Mouse (Mus musculus) heart, postnatal 36 days (tissue): ENCODE measurements around the gene Map7d2. TPM values are rescaled to one million over a fixed set of nuclear protein-coding genes. Genes with fewer than 3 reads are reported as not detected.

Experiments
- DNase-seq, 2 experiments: peaks; one replicate each; pipeline ENCODE4 v3.0.0; 2021 to 2022
- intact Hi-C: fragments of 180-260 bp; cut with DNase I; formaldehyde crosslinking; loops from one replicate; pipeline ENCODE4 v1.15.1; 2025
- total RNA-seq, 2 experiments: library from RNA; stranded (reverse); gene quantifications; 2 replicates each; pipeline ENCODE4 v1.2.3; 2021

Map7d2 gene
- total RNA-seq, 2 experiments from 2014 or later: 0.44 to 0.81 TPM

GRCm38 (mm10) chrX:159509042-159509441 is 94.7 kb downstream of the Map7d2 start:
- intact Hi-C loops: no loop called here

GRCm38 (mm10) chrX:159509847-159510715 is 95.7 kb downstream of the Map7d2 start:
- intact Hi-C loops: no loop called here

More at GRCm38 (mm10) chrX:159509042-159509441, 94.7 kb downstream of the Map7d2 start:
- DNase-seq: no peak

GRCm38 (mm10) chrX:159510716-159511051 is 96.3 kb downstream of the Map7d2 start:
- intact Hi-C loops: no loop called here
- no peak for DNase-seq

More at GRCm38 (mm10) chrX:159509847-159510715, 95.7 kb downstream of the Map7d2 start:
- no peak for DNase-seq

GRCm38 (mm10) chrX:159515599-159515998 is 101.2 kb downstream of the Map7d2 start:
- no peak for DNase-seq
- intact Hi-C loops: no loop called here

GRCm38 (mm10) chrX:159521780-159522179 is 107.4 kb downstream of the Map7d2 start:
- no peak for DNase-seq
- intact Hi-C loops: no loop called here

- intact Hi-C loops: no loop called here
- no peak for DNase-seq
Measured at GRCm38 (mm10) chrX:159522651-159523050, 108.3 kb downstream of the Map7d2 start.

GRCm38 (mm10) chrX:159526388-159526787 is 112.0 kb downstream of the Map7d2 start, which contains the start of gene Bclaf3:
Gene Bclaf3, plus strand, starts transcription at chrX:159526688.
- DNase-seq: no peak
- intact Hi-C loops: no loop called here

GRCm38 (mm10) chrX:159532427-159532810 is 118.0 kb downstream of the Map7d2 start:
- intact Hi-C loops: loop anchor here (1.0 to 10.0 kb wide), 4 partner anchors 75 to 602 kb away; partner anchors contain the start of genes Pdha1 and Sh3kbp1
- DNase-seq: peak; percentile 92 to 94

GRCm38 (mm10) chrX:159532811-159533462 is 118.6 kb downstream of the Map7d2 start:
- peak in 1 of 2 experiments; percentile 28 for DNase-seq
- intact Hi-C loops: loop anchor here (1.0 to 10.0 kb wide), 4 partner anchors 74 to 602 kb away; partner anchors contain the start of genes Pdha1 and Sh3kbp1

- intact Hi-C loops: no loop called here
- no peak for DNase-seq
Measured at GRCm38 (mm10) chrX:159541936-159542335, 127.6 kb downstream of the Map7d2 start.

- intact Hi-C loops: no loop called here
Measured at GRCm38 (mm10) chrX:159547093-159547492, 132.7 kb downstream of the Map7d2 start.

More at GRCm38 (mm10) chrX:159547093-159547492, 132.7 kb downstream of the Map7d2 start:
- no peak for DNase-seq

Other genes starting within 250 kb of the Map7d2 start
- gene Rps6ka3, start 204.3 kb upstream of the Map7d2 start, total RNA-seq: 10 to 100 TPM; 34.2 to 41.0 TPM
- 10 to 100 TPM; 77.1 to 82.9 TPM for gene Eif1ax, start 42.4 kb upstream of the Map7d2 start, total RNA-seq
- gene Bclaf3, start 112.1 kb downstream of the Map7d2 start, total RNA-seq: 1 to 10 TPM; 3.0 to 4.1 TPM
- 100 to 1,000 TPM; 104 to 116 TPM for gene Sh3kbp1, start 212.7 kb downstream of the Map7d2 start, total RNA-seq